Mouse (Mus musculus): ENCODE data around the gene Rab8b. TPM values are rescaled to one million over a fixed set of nuclear protein-coding genes. Genes with fewer than 3 reads are reported as not detected.
"Not testable (repeated sequence)": the region's sequence is repeated elsewhere in the genome, so short reads cannot be mapped to it uniquely, and the experiment has no call there.

Rab8b gene
- polyA plus RNA-seq, 1 experiment from 2014 or later = 31.1 TPM

DNA sequence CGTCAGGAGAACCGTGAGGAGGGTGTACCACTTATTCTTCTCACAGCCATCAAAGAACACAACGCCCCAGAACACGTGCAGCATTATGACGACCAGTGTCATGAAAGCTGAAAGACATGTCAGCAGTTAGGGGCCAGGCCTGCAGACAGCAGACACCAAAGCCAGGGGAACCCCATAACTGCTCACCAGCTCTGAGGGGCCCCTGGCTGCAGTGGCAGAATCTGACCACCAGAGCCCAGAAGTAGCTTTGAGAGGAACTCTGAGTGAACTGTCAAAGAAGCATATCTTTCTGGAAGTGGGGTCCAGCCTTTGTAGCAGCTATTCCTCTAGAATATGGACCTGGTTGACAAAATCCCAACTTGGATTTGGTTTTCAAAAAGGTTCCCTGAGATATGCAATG, 97.2 kb downstream of the Rab8b start:
- H3K27ac ChIP-seq; H3K4me1 ChIP-seq (replicated peaks); ATAC-seq; H3K4me3 ChIP-seq (replicated peaks); H3K9me3 ChIP-seq; H3K9ac ChIP-seq (replicated peaks); H3K4me2 ChIP-seq (replicated peaks); H3K36me3 ChIP-seq; H3K27me3 ChIP-seq: not testable (repeated sequence)
- 94% methylated on average over 2 of the region's 5 CpGs for WGBS

GRCm38 (mm10) chr9:66820996-66821395, 98.5 kb downstream of the Rab8b start:
- ATAC-seq = no peak
- no peaks in the 10 kb centered on the region for H3K27me3 ChIP-seq
- no peaks in the 10 kb centered on the region for H3K9me3 ChIP-seq
- no peak overlapping the region for H3K4me2 ChIP-seq (replicated peaks)
- WGBS = 84% methylated on average over 5 of the region's 5 CpGs
- H3K36me3 ChIP-seq = no peaks in the 10 kb centered on the region
- H3K4me1 ChIP-seq (replicated peaks) = no peaks in the 10 kb centered on the region
- no peak overlapping the region for H3K9ac ChIP-seq (replicated peaks)
- no peak overlapping the region for H3K27ac ChIP-seq
- H3K4me3 ChIP-seq (replicated peaks) = no peak overlapping the region

GRCm38 (mm10) chr9:66813392-66813791, 106.1 kb downstream of the Rab8b start:
- Histone ChIP-seq H3K9me3 (no peaks in the 10 kb centered on the region), H3K4me1 (replicated peaks) (no peaks in the 10 kb centered on the region; the same call in 1 of the 2 replicates), H3K27me3 (no peaks in the 10 kb centered on the region), H3K36me3 (no peaks in the 10 kb centered on the region), H3K4me3 (replicated peaks) (no peak overlapping the region), H3K4me2 (replicated peaks) (no peak overlapping the region), H3K27ac (no peak overlapping the region), H3K9ac (replicated peaks) (no peak overlapping the region)
- no peak for ATAC-seq
- 6% methylated on average over 2 of the region's 2 CpGs for WGBS

- peaks cover 22% of the 10 kb centered on the region for H3K27me3 ChIP-seq
- H3K4me2 ChIP-seq (replicated peaks) = peak overlapping the region; percentile 56
- H3K27ac ChIP-seq; H3K4me1 ChIP-seq (replicated peaks); ATAC-seq; H3K36me3 ChIP-seq; H3K9me3 ChIP-seq: not testable (repeated sequence)
- H3K9ac ChIP-seq (replicated peaks) = peak overlapping the region; percentile 53; the same call in 1 of the 2 replicates
- H3K4me3 ChIP-seq (replicated peaks) = peak overlapping the region; percentile 37
- WGBS = 2% methylated on average over 31 of the region's 37 CpGs
Observed at GRCm38 (mm10) chr9:66805951-66806350, 113.5 kb downstream of the Rab8b start.

DNA sequence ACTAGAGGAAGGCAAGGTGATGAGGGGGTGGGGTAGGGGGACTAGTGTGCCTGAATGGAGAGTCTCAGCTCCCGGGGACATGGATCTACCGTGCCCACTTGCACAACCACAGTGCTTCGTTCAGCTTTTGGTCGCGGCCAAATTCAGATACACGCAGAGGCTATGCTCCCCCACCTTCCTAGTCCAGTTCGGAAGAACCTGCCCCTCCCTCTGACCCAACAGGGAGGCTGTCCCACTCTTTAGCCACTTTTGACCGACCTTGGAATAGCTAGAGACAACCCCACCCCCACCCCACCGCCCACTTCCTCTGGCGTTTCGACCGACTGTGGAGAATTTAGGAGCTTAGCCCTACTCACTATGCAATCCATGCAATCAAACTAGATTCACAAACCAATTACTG, 117.5 kb downstream of the Rab8b start:
- Histone ChIP-seq H3K36me3 (no peaks in the 10 kb centered on the region), H3K4me3 (replicated peaks) (no peak overlapping the region), H3K27ac (no peak overlapping the region), H3K27me3 (peaks cover 19% of the 10 kb centered on the region), H3K9me3 (no peaks in the 10 kb centered on the region), H3K4me2 (replicated peaks) (no peak overlapping the region), H3K9ac (replicated peaks) (no peak overlapping the region), H3K4me1 (replicated peaks) (no peaks in the 10 kb centered on the region)
- WGBS = 59% methylated on average over 12 of the region's 12 CpGs
- no peak for ATAC-seq

GRCm38 (mm10) chr9:66796739-66797138, 122.7 kb downstream of the Rab8b start, which contains the start of gene Gm10647:
Gene Gm10647, plus strand, starts transcription at chr9:66797039.
- no peaks in the 10 kb centered on the region for H3K36me3 ChIP-seq
- H3K4me1 ChIP-seq (replicated peaks) = peaks cover 13% of the 10 kb centered on the region
- no peak for ATAC-seq
- H3K27ac ChIP-seq = peak within 1 kb of the TSS; percentile 85
- peak within 1 kb of the TSS; percentile 79 for H3K9ac ChIP-seq (replicated peaks)
- peak within 1 kb of the TSS; percentile 66 for H3K4me2 ChIP-seq (replicated peaks)
- WGBS = 75% methylated on average over 5 of the region's 5 CpGs
- no peaks in the 10 kb centered on the region for H3K9me3 ChIP-seq
- H3K27me3 ChIP-seq = no peaks in the 10 kb centered on the region
- peak within 1 kb of the TSS; percentile 61 for H3K4me3 ChIP-seq (replicated peaks)

- Histone ChIP-seq H3K27me3 (no peaks in the 10 kb centered on the region), H3K36me3 (no peaks in the 10 kb centered on the region), H3K4me3 (replicated peaks) (peak within 1 kb of the TSS; percentile 61), H3K4me1 (replicated peaks) (peaks cover 13% of the 10 kb centered on the region), H3K9ac (replicated peaks) (peak within 1 kb of the TSS; percentile 79), H3K27ac (peak within 1 kb of the TSS; percentile 85), H3K9me3 (no peaks in the 10 kb centered on the region), H3K4me2 (replicated peaks) (peak within 1 kb of the TSS; percentile 66)
- WGBS = 0% methylated on average over 42 of the region's 42 CpGs
- peak; percentile 99 for ATAC-seq
Observed at GRCm38 (mm10) chr9:66795464-66796324, 123.8 kb downstream of the Rab8b start, which contains the start of gene Aph1b. Gene Aph1b, minus strand, starts transcription at chr9:66795490.

DNA sequence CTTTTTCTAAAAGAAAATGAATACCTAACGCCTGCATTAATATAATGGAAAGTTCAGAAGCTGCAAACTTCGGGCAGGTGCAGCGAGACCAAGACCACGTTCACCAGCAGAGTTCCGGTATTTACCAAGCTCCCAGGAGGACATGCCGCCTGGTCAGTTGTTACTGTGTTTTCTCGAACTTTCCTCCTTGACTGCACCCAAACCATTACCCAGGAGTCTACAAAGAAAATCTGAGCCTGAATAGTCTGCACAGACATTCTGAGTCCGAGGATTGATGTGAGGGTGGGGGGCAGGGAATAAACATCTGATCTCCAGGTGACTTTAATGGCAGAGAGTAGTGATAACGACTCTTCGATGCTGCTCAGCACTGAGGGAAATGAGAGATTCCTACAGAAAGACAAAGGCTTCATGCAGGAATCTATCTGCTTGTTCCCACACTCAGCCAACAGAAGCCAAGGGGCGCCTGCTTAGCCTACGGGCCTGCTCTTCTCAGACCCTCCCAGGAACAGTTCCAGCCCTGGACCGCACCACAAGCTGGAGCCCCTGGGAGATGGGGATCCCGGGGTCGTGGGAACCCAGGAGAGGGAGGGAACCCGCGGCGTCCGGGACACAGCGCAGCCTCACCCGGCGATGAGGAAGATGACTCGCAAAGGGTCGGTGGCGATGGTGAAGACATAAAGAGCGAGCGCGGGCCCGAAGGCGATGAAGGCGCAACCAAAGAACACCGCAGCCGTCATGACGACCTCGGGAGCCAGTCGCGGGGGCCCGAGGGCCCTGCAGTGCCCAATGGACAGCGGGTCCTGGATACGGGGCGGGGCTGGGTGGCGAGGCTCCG, 124.6 kb downstream of the Rab8b start:
- 2% methylated on average over 43 of the region's 43 CpGs for WGBS
- Histone ChIP-seq H3K4me3 (replicated peaks) (peak overlapping the region; percentile 61), H3K27ac (peak overlapping the region; percentile 85), H3K27me3 (no peaks in the 10 kb centered on the region), H3K4me1 (replicated peaks) (peaks cover 13% of the 10 kb centered on the region), H3K9ac (replicated peaks) (peak overlapping the region; percentile 79), H3K36me3 (peaks cover 8% of the 10 kb centered on the region), H3K9me3 (no peaks in the 10 kb centered on the region), H3K4me2 (replicated peaks) (peak overlapping the region; percentile 66)
- ATAC-seq = peak; percentile 80

Other genes with a start within 250 kb of the Rab8b start
- gene Car12, start 206.0 kb downstream of the Rab8b start, polyA plus RNA-seq (2015; fragmentation: Nextera tagmentation; extraction: Ambion mirVana) = 1.1 and 1.3 TPM in 2 replicates
- gene Aph1b, start 124.2 kb downstream of the Rab8b start, polyA plus RNA-seq (2015; fragmentation: Nextera tagmentation; extraction: Ambion mirVana) = 23.3 and 24.7 TPM in 2 replicates
- gene Gm10647, start 122.6 kb downstream of the Rab8b start, polyA plus RNA-seq (2015; fragmentation: Nextera tagmentation; extraction: Ambion mirVana) = 0.34 and 0.69 TPM in 2 replicates
- 2.1 and 2.8 TPM in 2 replicates for gene Aph1c, start 85.0 kb downstream of the Rab8b start, polyA plus RNA-seq (2015; fragmentation: Nextera tagmentation; extraction: Ambion mirVana)
- 340 and 349 TPM in 2 replicates for gene Rps27l, start 26.4 kb upstream of the Rab8b start, polyA plus RNA-seq (2015; fragmentation: Nextera tagmentation; extraction: Ambion mirVana)
- gene Lactb, start 55.8 kb upstream of the Rab8b start, polyA plus RNA-seq (2015; fragmentation: Nextera tagmentation; extraction: Ambion mirVana) = 9.8 and 10.8 TPM in 2 replicates
- gene Tpm1, start 129.7 kb upstream of the Rab8b start, polyA plus RNA-seq (2015; fragmentation: Nextera tagmentation; extraction: Ambion mirVana) = 115 and 118 TPM in 2 replicates